In genomic region chr6:125851196-125851595, GRCm38 (mm10) we compare ENCODE assay signal across 15 mouse cellular contexts.
DNase-seq lines count a peak whose midpoint lies in the region.
"Had no signal": no experiment of that assay in that cellular context is flagged by ENCODE, and none has a peak within 500 bp of the region (broad histone marks: within the 10 kb centered on the region; RNA-seq: fewer than 3 reads in every experiment).

No protein-coding gene starts in this region.

- peak; percentile 29 to 73 for DNase-seq in layer of hippocampus, adult 18-20 months (ENCODE audit: low spot score in 2 of 2)
- no peak for DNase-seq in layer of hippocampus, adult 11-12 months (ENCODE audit: low spot score)
- DNase-seq in layer of hippocampus, adult 9-11 months, result peak; percentile 60
- no peak for DNase-seq in layer of hippocampus, postnatal 25 days (ENCODE audit: extremely low spot score in 1 of 2, low spot score in 1 of 2)
- peak; percentile 8 to 13 for DNase-seq in right cerebral cortex, adult 2 months (ENCODE audit: low spot score in 2 of 2)
- DNase-seq in right cerebral cortex, postnatal 25 days, result no peak
- no peak for DNase-seq in kidney, postnatal 14 days
- DNase-seq: adrenal gland, postnatal 14 days; B cell, adult 2 months; cerebellum, adult 11-12 months; cerebellum, adult 8-10 months; cerebellum, postnatal 10 days; cerebellum, postnatal 36 days; embryo, embryonic 11 days; gastrocnemius, postnatal 25 days had no signal

Comparison
In these comparisons a context has a peak if more than half of its experiments do, and no peak if none do; other contexts are left out.
1. DNase-seq: peak in layer of hippocampus, adult 18-20 months (2 of 2), layer of hippocampus, adult 9-11 months (single experiment) and right cerebral cortex, adult 2 months (2 of 2); none in layer of hippocampus, adult 11-12 months (single experiment), layer of hippocampus, postnatal 25 days (0 of 2), right cerebral cortex, postnatal 25 days (single experiment) and kidney, postnatal 14 days (single experiment).